Mouse (Mus musculus): Measurements from ENCODE around the gene Lamb3. TPM values are rescaled to one million over a fixed set of nuclear protein-coding genes. Genes with fewer than 3 reads are reported as not detected.

The Lamb3 gene
- polyA plus RNA-seq, 1 experiment from 2014 or later: 0.97 TPM

GRCm38 (mm10) chr1:193369091-193369490 is 161.6 kb downstream of the Lamb3 start:
- H3K4me1 ChIP-seq (ENCODE audit: control insufficient read depth, insufficient read depth, low read length): no peaks in the 10 kb centered on the region
- peak overlapping the region; percentile 64 for H3K9ac ChIP-seq (replicated peaks; ENCODE audit: low read length)
- H3K27me3 ChIP-seq (ENCODE audit: control insufficient read depth, insufficient read depth, low read length): no peaks in the 10 kb centered on the region
- no peak overlapping the region for H3K27ac ChIP-seq (replicated peaks; ENCODE audit: low read depth, low read length)
- ATAC-seq (replicated peaks; ENCODE audit: insufficient number of reproducible peaks, low FRiP score, low TSS enrichment, low read depth): no peak
- H3K9me3 ChIP-seq (replicated peaks; ENCODE audit: control insufficient read depth, low read length): no peaks in the 10 kb centered on the region
- 41% methylated on average over 8 of the region's 8 CpGs for WGBS
- H3K36me3 ChIP-seq (replicated peaks; ENCODE audit: control insufficient read depth, insufficient read depth, low read depth, low read length): no peaks in the 10 kb centered on the region
- H3K4me2 ChIP-seq (ENCODE audit: low read depth, low read length): peak overlapping the region; percentile 55
- H3K4me3 ChIP-seq (ENCODE audit: low read depth, low read length): peak overlapping the region; percentile 47
- no peak for DNase-seq (ENCODE audit: low spot score)

DNA sequence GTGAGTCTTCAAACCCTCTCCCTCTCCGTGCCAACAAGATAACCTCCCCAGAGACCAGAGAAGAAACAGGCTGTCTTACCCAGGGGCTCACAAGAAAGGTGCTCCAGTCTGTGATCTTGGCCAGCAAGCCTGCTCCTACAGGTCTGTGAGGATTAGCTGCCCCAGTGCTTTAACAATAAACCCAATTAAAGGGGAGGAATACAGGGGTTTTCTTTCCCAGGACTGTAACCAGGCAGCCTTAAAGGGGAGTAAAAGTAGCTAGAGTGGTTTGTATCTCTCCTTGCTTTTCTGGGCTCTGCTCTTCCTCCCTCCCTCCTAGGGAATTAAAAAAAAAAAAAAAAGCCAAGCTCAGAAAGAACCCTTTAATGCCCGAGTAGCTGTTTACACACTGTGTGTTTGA is 162.6 kb downstream of the Lamb3 start, which contains the start of gene Camk1g:
Camk1g (minus strand) TSS at position 203 of the 400 bp plus-strand sequence.
- peak; percentile 89 for DNase-seq (ENCODE audit: low spot score)
- 0% methylated on average over 2 of the region's 2 CpGs for WGBS
- no peaks in the 10 kb centered on the region for H3K36me3 ChIP-seq (replicated peaks; ENCODE audit: control insufficient read depth, insufficient read depth, low read depth, low read length)
- H3K4me2 ChIP-seq (ENCODE audit: low read depth, low read length): peak within 1 kb of the TSS; percentile 55
- H3K9me3 ChIP-seq (replicated peaks; ENCODE audit: control insufficient read depth, low read length): no peaks in the 10 kb centered on the region
- H3K9ac ChIP-seq (replicated peaks; ENCODE audit: low read length): peak within 1 kb of the TSS; percentile 64
- no peaks in the 10 kb centered on the region for H3K27me3 ChIP-seq (ENCODE audit: control insufficient read depth, insufficient read depth, low read length)
- H3K4me3 ChIP-seq (ENCODE audit: low read depth, low read length): peak within 1 kb of the TSS; percentile 47
- peak; percentile 87 for ATAC-seq (replicated peaks; ENCODE audit: insufficient number of reproducible peaks, low FRiP score, low TSS enrichment, low read depth)
- no peaks in the 10 kb centered on the region for H3K4me1 ChIP-seq (ENCODE audit: control insufficient read depth, insufficient read depth, low read length)
- H3K27ac ChIP-seq (replicated peaks; ENCODE audit: low read depth, low read length): no peak within 1 kb of the TSS

- Histone ChIP-seq H3K4me1 (ENCODE audit: control insufficient read depth, insufficient read depth, low read length) (no peaks in the 10 kb centered on the region; the same call in 1 of the 2 replicates), H3K4me2 (ENCODE audit: low read depth, low read length) (no peak overlapping the region), H3K9me3 (replicated peaks; ENCODE audit: control insufficient read depth, low read length) (no peaks in the 10 kb centered on the region), H3K27ac (replicated peaks; ENCODE audit: low read depth, low read length) (no peak overlapping the region), H3K9ac (replicated peaks; ENCODE audit: low read length) (no peak overlapping the region), H3K36me3 (replicated peaks; ENCODE audit: control insufficient read depth, insufficient read depth, low read depth, low read length) (no peaks in the 10 kb centered on the region), H3K4me3 (ENCODE audit: low read depth, low read length) (no peak overlapping the region), H3K27me3 (ENCODE audit: control insufficient read depth, insufficient read depth, low read length) (no peaks in the 10 kb centered on the region)
- DNase-seq (ENCODE audit: low spot score): no peak
- no peak for ATAC-seq (replicated peaks; ENCODE audit: insufficient number of reproducible peaks, low FRiP score, low TSS enrichment, low read depth)
- 78% methylated on average over 6 of the region's 6 CpGs for WGBS
Observed at GRCm38 (mm10) chr1:193373906-193374413, 166.5 kb downstream of the Lamb3 start.

GRCm38 (mm10) chr1:193376478-193377134 is 169.1 kb downstream of the Lamb3 start:
- ATAC-seq (replicated peaks; ENCODE audit: insufficient number of reproducible peaks, low FRiP score, low TSS enrichment, low read depth) (peak; percentile 44; the same call in 1 of the 2 replicates), DNase-seq (ENCODE audit: low spot score) (peak; percentile 81)
- Histone ChIP-seq H3K9ac (replicated peaks; ENCODE audit: low read length) (no peak overlapping the region), H3K27me3 (ENCODE audit: control insufficient read depth, insufficient read depth, low read length) (no peaks in the 10 kb centered on the region), H3K4me3 (ENCODE audit: low read depth, low read length) (no peak overlapping the region), H3K4me1 (ENCODE audit: control insufficient read depth, insufficient read depth, low read length) (no peaks in the 10 kb centered on the region; the same call in 1 of the 2 replicates), H3K27ac (replicated peaks; ENCODE audit: low read depth, low read length) (no peak overlapping the region), H3K36me3 (replicated peaks; ENCODE audit: control insufficient read depth, insufficient read depth, low read depth, low read length) (no peaks in the 10 kb centered on the region), H3K4me2 (ENCODE audit: low read depth, low read length) (no peak overlapping the region), H3K9me3 (replicated peaks; ENCODE audit: control insufficient read depth, low read length) (no peaks in the 10 kb centered on the region)
- 39% methylated on average over 4 of the region's 4 CpGs for WGBS

- Histone ChIP-seq H3K27me3 (ENCODE audit: control insufficient read depth, insufficient read depth, low read length) (no peaks in the 10 kb centered on the region), H3K9me3 (replicated peaks; ENCODE audit: control insufficient read depth, low read length) (no peaks in the 10 kb centered on the region), H3K27ac (replicated peaks; ENCODE audit: low read depth, low read length) (no peak overlapping the region), H3K4me3 (ENCODE audit: low read depth, low read length) (no peak overlapping the region), H3K9ac (replicated peaks; ENCODE audit: low read length) (no peak overlapping the region), H3K4me1 (ENCODE audit: control insufficient read depth, insufficient read depth, low read length) (no peaks in the 10 kb centered on the region; the same call in 1 of the 2 replicates), H3K36me3 (replicated peaks; ENCODE audit: control insufficient read depth, insufficient read depth, low read depth, low read length) (no peaks in the 10 kb centered on the region), H3K4me2 (ENCODE audit: low read depth, low read length) (no peak overlapping the region)
- 81% methylated on average over 6 of the region's 6 CpGs for WGBS
- DNase-seq (ENCODE audit: low spot score): no peak
- no peak for ATAC-seq (replicated peaks; ENCODE audit: insufficient number of reproducible peaks, low FRiP score, low TSS enrichment, low read depth)
Observed at GRCm38 (mm10) chr1:193379634-193380033, 172.1 kb downstream of the Lamb3 start.

- no peaks in the 10 kb centered on the region; the same call in 1 of the 2 replicates for H3K4me1 ChIP-seq (ENCODE audit: control insufficient read depth, insufficient read depth, low read length)
- H3K27ac ChIP-seq (replicated peaks; ENCODE audit: low read depth, low read length): no peak overlapping the region
- no peaks in the 10 kb centered on the region for H3K36me3 ChIP-seq (replicated peaks; ENCODE audit: control insufficient read depth, insufficient read depth, low read depth, low read length)
- 82% methylated on average over 5 of the region's 5 CpGs for WGBS
- H3K9me3 ChIP-seq (replicated peaks; ENCODE audit: control insufficient read depth, low read length): no peaks in the 10 kb centered on the region
- no peak overlapping the region for H3K9ac ChIP-seq (replicated peaks; ENCODE audit: low read length)
- ATAC-seq (replicated peaks; ENCODE audit: insufficient number of reproducible peaks, low FRiP score, low TSS enrichment, low read depth) (no peak), DNase-seq (ENCODE audit: low spot score) (no peak)
- H3K4me3 ChIP-seq (ENCODE audit: low read depth, low read length): no peak overlapping the region
- H3K27me3 ChIP-seq (ENCODE audit: control insufficient read depth, insufficient read depth, low read length): no peaks in the 10 kb centered on the region
- no peak overlapping the region for H3K4me2 ChIP-seq (ENCODE audit: low read depth, low read length)
Observed at GRCm38 (mm10) chr1:193380877-193381276, 173.4 kb downstream of the Lamb3 start.

DNA sequence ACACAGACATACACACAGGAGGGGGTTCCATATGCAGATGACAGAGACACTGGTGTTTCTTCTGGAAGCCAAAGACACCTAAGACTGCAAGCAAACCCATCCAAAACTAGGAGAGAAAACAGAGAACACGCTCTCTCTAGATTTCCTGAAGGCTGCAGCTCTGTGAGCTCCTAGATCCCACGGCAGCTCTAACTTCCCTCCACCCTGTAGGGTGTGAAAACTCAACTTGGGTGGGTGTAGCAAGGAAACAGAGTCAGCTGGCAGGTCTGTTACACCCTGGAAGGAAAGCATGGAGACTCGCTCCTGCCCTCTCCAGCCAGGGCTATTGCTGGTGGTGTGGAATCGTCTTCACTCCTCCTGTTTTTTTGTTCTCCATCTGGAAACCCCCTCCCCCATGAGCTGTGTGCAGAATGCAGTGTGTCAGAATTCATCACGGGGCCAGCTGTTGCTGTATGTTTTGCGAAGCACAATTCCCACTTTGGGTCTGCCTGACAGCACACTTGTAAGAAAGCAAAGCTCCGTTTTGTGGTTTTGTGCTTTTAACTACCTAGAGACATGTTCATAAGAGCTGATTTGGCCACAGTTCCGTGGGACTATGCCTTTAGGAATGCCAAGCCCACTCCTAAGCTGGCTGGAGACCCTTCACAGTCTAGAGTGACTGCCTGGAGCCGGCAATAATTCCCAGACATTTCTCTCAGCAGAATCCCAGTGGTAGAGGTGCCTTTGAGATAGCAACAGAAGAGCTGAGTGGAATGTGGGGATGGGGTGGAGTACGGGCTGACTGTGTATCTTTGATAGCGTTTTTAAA is 174.3 kb downstream of the Lamb3 start:
- ATAC-seq (replicated peaks; ENCODE audit: insufficient number of reproducible peaks, low FRiP score, low TSS enrichment, low read depth) (peak; percentile 42), DNase-seq (ENCODE audit: low spot score) (peak; percentile 45)
- H3K4me2 ChIP-seq (ENCODE audit: low read depth, low read length): peak overlapping the region; percentile 53
- peak overlapping the region; percentile 10; the same call in 1 of the 2 replicates for H3K27ac ChIP-seq (replicated peaks; ENCODE audit: low read depth, low read length)
- no peaks in the 10 kb centered on the region for H3K36me3 ChIP-seq (replicated peaks; ENCODE audit: control insufficient read depth, insufficient read depth, low read depth, low read length)
- no peaks in the 10 kb centered on the region for H3K27me3 ChIP-seq (ENCODE audit: control insufficient read depth, insufficient read depth, low read length)
- 32% methylated on average over 11 of the region's 11 CpGs for WGBS
- H3K9ac ChIP-seq (replicated peaks; ENCODE audit: low read length): peak overlapping the region; percentile 43
- peak overlapping the region; percentile 36 for H3K4me3 ChIP-seq (ENCODE audit: low read depth, low read length)
- H3K9me3 ChIP-seq (replicated peaks; ENCODE audit: control insufficient read depth, low read length): no peaks in the 10 kb centered on the region
- peaks cover 2% of the 10 kb centered on the region for H3K4me1 ChIP-seq (ENCODE audit: control insufficient read depth, insufficient read depth, low read length)

All from embryonic facial prominence, embryonic 11.5 days (tissue).